Mouse (Mus musculus) limb, embryonic 12.5 days (tissue): ENCODE results near the gene Slc25a4. TPM values are rescaled to one million over a fixed set of nuclear protein-coding genes. Genes with fewer than 3 reads are reported as not detected.
A peak's percentile ranks its signal among the peaks of the same experiment; 100 is the strongest.
"Not testable (repeated sequence)": the region's sequence is repeated elsewhere in the genome, so short reads cannot be mapped to it uniquely, and the experiment has no call there.

Source experiments
- ATAC-seq: fragments of 200-750 bp; cut with Nextera tagmentation; 2 replicates; pipeline ENCODE4 v1.8.0; 2017; ENCODE audit warnings: low read depth, moderate TSS enrichment; ENCODE audit not compliant: insufficient number of reproducible peaks, insufficient read depth, low FRiP score, low TSS enrichment
- H3K27ac ChIP-seq: fragments of 300-500 bp; sonication (generic); 2 replicates; pipeline ENCODE4 v1.5.1; 2016; ENCODE audit warnings: mild to moderate bottlenecking, moderate library complexity
- H3K27me3 ChIP-seq: fragments of 300-500 bp; sonication (generic); 2 replicates; pipeline ENCODE4 v1.6.1; 2016; ENCODE audit warnings: mild to moderate bottlenecking, moderate library complexity
- H3K36me3 ChIP-seq: fragments of 300-500 bp; sonication (generic); 2 replicates; pipeline ENCODE4 v1.6.1; 2016; ENCODE audit warnings: mild to moderate bottlenecking, moderate library complexity
- H3K4me1 ChIP-seq: fragments of 300-500 bp; sonication (generic); replicated peaks from 2 replicates; pipeline ENCODE4 v1.6.1; 2016
- H3K4me2 ChIP-seq: fragments of 300-500 bp; sonication (generic); 2 replicates; pipeline ENCODE4 v1.6.1; 2016; ENCODE audit warnings: mild to moderate bottlenecking, moderate library complexity
- H3K4me3 ChIP-seq: fragments of 300-500 bp; sonication (generic); replicated peaks from 2 replicates; pipeline ENCODE4 v1.5.1; 2016; ENCODE audit warnings: mild to moderate bottlenecking
- H3K9ac ChIP-seq: fragments of 300-500 bp; sonication (generic); replicated peaks from 2 replicates; pipeline ENCODE4 v1.6.1; 2016; ENCODE audit warnings: mild to moderate bottlenecking, moderate library complexity
- H3K9me3 ChIP-seq: fragments of 300-500 bp; sonication (generic); 2 replicates; pipeline ENCODE4 v1.6.1; 2016; ENCODE audit warnings: mild to moderate bottlenecking, moderate library complexity
- WGBS: fragments of 180-500 bp; shearing (Covaris S2); methylation state at CpG from one replicate; pipeline ENCODE4 v1.1.7; 2016; 5-methylcytosine and 5-hydroxymethylcytosine counted together
- polyA plus RNA-seq: library from polyadenylated mRNA; unstranded; fragments of >200 nt; fragmentation: Nextera tagmentation; extraction: Ambion mirVana; gene quantifications from 2 replicates; pipeline ENCODE4 v1.2.1, GENCODE M21; 2016

The Slc25a4 gene
- polyA plus RNA-seq, 1 experiment from 2014 or later = 487 TPM

GRCm38 (mm10) chr8:46231968-46232367, 20.9 kb upstream of the Slc25a4 start:
- H3K4me3 ChIP-seq, H3K9ac ChIP-seq, H3K4me2 ChIP-seq, ATAC-seq, H3K9me3 ChIP-seq, H3K36me3 ChIP-seq, H3K27me3 ChIP-seq, H3K27ac ChIP-seq, H3K4me1 ChIP-seq: not testable (repeated sequence)
- WGBS = 81% methylated on average over 7 of the region's 7 CpGs

GRCm38 (mm10) chr8:46226622-46227021, 15.5 kb upstream of the Slc25a4 start:
- Histone ChIP-seq H3K4me2 (no peak overlapping the region), H3K4me1 (no peaks in the 10 kb centered on the region), H3K27ac (no peak overlapping the region), H3K9me3 (no peaks in the 10 kb centered on the region), H3K4me3 (no peak overlapping the region), H3K9ac (no peak overlapping the region), H3K27me3 (no peaks in the 10 kb centered on the region), H3K36me3 (no peaks in the 10 kb centered on the region)
- ATAC-seq = no peak
- WGBS = 75% methylated on average over 5 of the region's 5 CpGs

GRCm38 (mm10) chr8:46225501-46225900, 14.4 kb upstream of the Slc25a4 start:
- ATAC-seq = no peak; the same call in 1 of the 2 replicates
- H3K9ac ChIP-seq = no peak overlapping the region
- no peak overlapping the region for H3K27ac ChIP-seq
- no peaks in the 10 kb centered on the region for H3K9me3 ChIP-seq
- H3K4me1 ChIP-seq = no peaks in the 10 kb centered on the region
- no peaks in the 10 kb centered on the region for H3K36me3 ChIP-seq
- H3K4me2 ChIP-seq = no peak overlapping the region
- no peak overlapping the region for H3K4me3 ChIP-seq
- WGBS = 62% methylated on average over 3 of the region's 3 CpGs
- H3K27me3 ChIP-seq = no peaks in the 10 kb centered on the region

GRCm38 (mm10) chr8:46220566-46220965, 9.5 kb upstream of the Slc25a4 start:
- 64% methylated on average over 3 of the region's 3 CpGs for WGBS
- no peak for ATAC-seq
- Histone ChIP-seq H3K4me1 (no peaks in the 10 kb centered on the region; the same call in 1 of the 2 replicates), H3K9ac (no peak overlapping the region), H3K27me3 (no peaks in the 10 kb centered on the region), H3K36me3 (no peaks in the 10 kb centered on the region), H3K27ac (no peak overlapping the region), H3K9me3 (no peaks in the 10 kb centered on the region), H3K4me3 (no peak overlapping the region), H3K4me2 (no peak overlapping the region)

- Histone ChIP-seq H3K27ac (peak overlapping the region; percentile 20; the same call in 1 of the 2 replicates), H3K9ac (peak overlapping the region; percentile 47), H3K27me3 (no peaks in the 10 kb centered on the region), H3K4me3 (peak overlapping the region; percentile 34), H3K4me1 (peaks cover 5% of the 10 kb centered on the region), H3K9me3 (no peaks in the 10 kb centered on the region), H3K4me2 (peak overlapping the region; percentile 57), H3K36me3 (no peaks in the 10 kb centered on the region)
- ATAC-seq = peak; percentile 76
- 7% methylated on average over 14 of the region's 14 CpGs for WGBS
Measured at GRCm38 (mm10) chr8:46216838-46217237, 5.8 kb upstream of the Slc25a4 start.

- no peak overlapping the region for H3K9ac ChIP-seq
- peaks cover 22% of the 10 kb centered on the region for H3K4me1 ChIP-seq
- H3K27me3 ChIP-seq = no peaks in the 10 kb centered on the region
- H3K27ac ChIP-seq = no peak overlapping the region
- WGBS = 30% methylated on average over 2 of the region's 2 CpGs
- no peak overlapping the region for H3K4me2 ChIP-seq
- ATAC-seq = no peak
- H3K36me3 ChIP-seq = peaks cover 6% of the 10 kb centered on the region
- H3K9me3 ChIP-seq = no peaks in the 10 kb centered on the region
- H3K4me3 ChIP-seq = no peak overlapping the region
Measured at GRCm38 (mm10) chr8:46213971-46214480, 2.9 kb upstream of the Slc25a4 start.

- Histone ChIP-seq H3K9ac (no peak overlapping the region), H3K4me3 (no peak overlapping the region), H3K4me2 (no peak overlapping the region), H3K9me3 (no peaks in the 10 kb centered on the region), H3K4me1 (peaks cover 31% of the 10 kb centered on the region), H3K27me3 (no peaks in the 10 kb centered on the region), H3K27ac (no peak overlapping the region), H3K36me3 (peaks cover 24% of the 10 kb centered on the region)
- 47% methylated on average over 7 of the region's 7 CpGs for WGBS
- ATAC-seq = no peak
Measured at GRCm38 (mm10) chr8:46212194-46212593, 1.1 kb upstream of the Slc25a4 start.

- Histone ChIP-seq H3K36me3 (peaks cover 29% of the 10 kb centered on the region), H3K4me3 (peak overlapping the region; percentile 84), H3K27ac (peak overlapping the region; percentile 97), H3K27me3 (no peaks in the 10 kb centered on the region), H3K4me2 (peak overlapping the region; percentile 82), H3K9ac (peak overlapping the region; percentile 91), H3K4me1 (peaks cover 33% of the 10 kb centered on the region), H3K9me3 (no peaks in the 10 kb centered on the region)
- WGBS = 10% methylated on average over 13 of the region's 13 CpGs
- ATAC-seq = no peak; the same call in 1 of the 2 replicates
Measured at GRCm38 (mm10) chr8:46211611-46212071, 557 bp upstream of the Slc25a4 start.

- no peaks in the 10 kb centered on the region for H3K27me3 ChIP-seq
- no peak overlapping the region for H3K27ac ChIP-seq
- peak overlapping the region; percentile 28; the same call in 1 of the 2 replicates for H3K9ac ChIP-seq
- peaks cover 55% of the 10 kb centered on the region for H3K36me3 ChIP-seq
- no peaks in the 10 kb centered on the region for H3K9me3 ChIP-seq
- ATAC-seq = no peak
- 85% methylated on average over 15 of the region's 15 CpGs for WGBS
- H3K4me3 ChIP-seq = peak overlapping the region; percentile 84
- H3K4me1 ChIP-seq = peaks cover 38% of the 10 kb centered on the region
- H3K4me2 ChIP-seq = peak overlapping the region; percentile 82
Measured at GRCm38 (mm10) chr8:46209057-46209456, 2.0 kb downstream of the Slc25a4 start.

- 93% methylated on average over 12 of the region's 12 CpGs for WGBS
- Histone ChIP-seq H3K4me2 (peak overlapping the region; percentile 82), H3K9ac (no peak overlapping the region), H3K9me3 (no peaks in the 10 kb centered on the region), H3K36me3 (peaks cover 61% of the 10 kb centered on the region), H3K4me1 (peaks cover 38% of the 10 kb centered on the region), H3K27ac (no peak overlapping the region), H3K27me3 (no peaks in the 10 kb centered on the region), H3K4me3 (peak overlapping the region; percentile 84; the same call in 1 of the 2 replicates)
- ATAC-seq = no peak
Measured at GRCm38 (mm10) chr8:46208354-46208753, 2.7 kb downstream of the Slc25a4 start.

- Histone ChIP-seq H3K4me3 (no peak overlapping the region), H3K27me3 (no peaks in the 10 kb centered on the region), H3K9me3 (no peaks in the 10 kb centered on the region), H3K36me3 (peaks cover 82% of the 10 kb centered on the region), H3K4me1 (peaks cover 27% of the 10 kb centered on the region), H3K4me2 (no peak overlapping the region), H3K27ac (no peak overlapping the region), H3K9ac (no peak overlapping the region)
- ATAC-seq = no peak
- WGBS = 90% methylated on average over 6 of the region's 6 CpGs
Measured at GRCm38 (mm10) chr8:46206107-46206506, 5.0 kb downstream of the Slc25a4 start.
